Mouse (Mus musculus): Measurements from ENCODE around the gene Cdc7. TPM values are rescaled to one million over a fixed set of nuclear protein-coding genes. Genes with fewer than 3 reads are reported as not detected.

Gene Cdc7
- total RNA-seq, 4 experiments from 2014 or later, result 0.24 to 0.27 (median 0.27) TPM; not detected in 1

- DNase-seq (ENCODE audit: low spot score in 2 of 2), result no peak
Observed at GRCm38 (mm10) chr5:107021291-107022063, 57.4 kb downstream of the Cdc7 start.

GRCm38 (mm10) chr5:107022064-107022428, 57.9 kb downstream of the Cdc7 start:
- no peak for DNase-seq (ENCODE audit: low spot score in 2 of 2)

- DNase-seq (ENCODE audit: low spot score in 2 of 2), result no peak
Observed at GRCm38 (mm10) chr5:107023951-107024350, 59.8 kb downstream of the Cdc7 start.

GRCm38 (mm10) chr5:107025371-107025770, 61.2 kb downstream of the Cdc7 start:
- no peak for DNase-seq (ENCODE audit: low spot score in 2 of 2)

GRCm38 (mm10) chr5:107025809-107026208, 61.7 kb downstream of the Cdc7 start:
- DNase-seq (ENCODE audit: low spot score in 2 of 2), result peak; percentile 18 to 46

GRCm38 (mm10) chr5:107027616-107028015, 63.5 kb downstream of the Cdc7 start:
- no peak for DNase-seq (ENCODE audit: low spot score in 2 of 2)

- no peak for DNase-seq (ENCODE audit: low spot score in 2 of 2)
Observed at GRCm38 (mm10) chr5:107028557-107028956, 64.4 kb downstream of the Cdc7 start.

- no peak for DNase-seq (ENCODE audit: low spot score in 2 of 2)
Observed at GRCm38 (mm10) chr5:107029801-107030200, 65.7 kb downstream of the Cdc7 start.

GRCm38 (mm10) chr5:107030821-107031220, 66.7 kb downstream of the Cdc7 start:
- no peak for DNase-seq (ENCODE audit: low spot score in 2 of 2)

Other genes with a start within 250 kb of the Cdc7 start
- gene Hfm1, start 38.0 kb upstream of the Cdc7 start, total RNA-seq (2022), result not detected